Mouse (Mus musculus) liver, embryonic 16.5 days (tissue): ENCODE results near the gene Bmp4. TPM values are rescaled to one million over a fixed set of nuclear protein-coding genes. Genes with fewer than 3 reads are reported as not detected.

Experiments used
- ATAC-seq: fragments of 200-750 bp; cut with Nextera tagmentation; 2 replicates; pipeline ENCODE4 v1.8.0; 2017; ENCODE audit warnings: low read depth, mild to moderate bottlenecking, moderate number of reproducible peaks, moderate library complexity
- H3K27ac ChIP-seq: fragments of 300-500 bp; sonication (generic); 2 replicates; pipeline ENCODE4 v1.5.1; 2014; ENCODE audit warnings: mild to moderate bottlenecking, low read length
- H3K27me3 ChIP-seq: fragments of 300-500 bp; sonication (generic); 2 replicates; pipeline ENCODE4 v1.6.1; 2014; ENCODE audit warnings: low read depth, low read length, mixed read lengths; ENCODE audit not compliant: control insufficient read depth, insufficient read depth
- H3K36me3 ChIP-seq: fragments of 300-500 bp; sonication (generic); 2 replicates; pipeline ENCODE4 v1.6.1; 2014; ENCODE audit warnings: mild to moderate bottlenecking; ENCODE audit not compliant: control insufficient read depth, insufficient read depth
- H3K4me1 ChIP-seq: fragments of 300-500 bp; sonication (generic); 2 replicates; pipeline ENCODE4 v1.6.1; 2014; ENCODE audit warnings: low read depth, low read length, mixed read lengths; ENCODE audit not compliant: control insufficient read depth
- H3K4me2 ChIP-seq: fragments of 300-500 bp; sonication (generic); 2 replicates; pipeline ENCODE4 v1.6.1; 2014; ENCODE audit warnings: low read depth, low read length, mixed read lengths
- H3K4me3 ChIP-seq: fragments of 300-500 bp; sonication (generic); 2 replicates; pipeline ENCODE4 v1.5.1; 2014; ENCODE audit warnings: low read depth, mild to moderate bottlenecking, low read length
- H3K9ac ChIP-seq: fragments of 300-500 bp; sonication (generic); 2 replicates; pipeline ENCODE4 v1.6.1; 2014; ENCODE audit warnings: low read depth, low read length
- H3K9me3 ChIP-seq: fragments of 300-500 bp; sonication (generic); replicated peaks from 2 replicates; pipeline ENCODE4 v1.6.1; 2016; ENCODE audit warnings: low read length; ENCODE audit not compliant: control insufficient read depth
- WGBS: fragments of 180-500 bp; shearing (Covaris S2); extraction: QIAGEN DNeasy Blood & Tissue Kit; methylation state at CpG from one replicate; pipeline ENCODE4 v1.1.7; 2014; ENCODE audit not compliant: insufficient replicate concordance; 5-methylcytosine and 5-hydroxymethylcytosine counted together
- polyA plus RNA-seq: library from polyadenylated mRNA; unstranded; fragments of >200 nt; fragmentation: Nextera tagmentation; extraction: Ambion mirVana; gene quantifications from 2 replicates; pipeline ENCODE4 v1.2.1, GENCODE M21; 2015

Bmp4 gene
- polyA plus RNA-seq, 1 experiment from 2014 or later, result 1.1 TPM

DNA sequence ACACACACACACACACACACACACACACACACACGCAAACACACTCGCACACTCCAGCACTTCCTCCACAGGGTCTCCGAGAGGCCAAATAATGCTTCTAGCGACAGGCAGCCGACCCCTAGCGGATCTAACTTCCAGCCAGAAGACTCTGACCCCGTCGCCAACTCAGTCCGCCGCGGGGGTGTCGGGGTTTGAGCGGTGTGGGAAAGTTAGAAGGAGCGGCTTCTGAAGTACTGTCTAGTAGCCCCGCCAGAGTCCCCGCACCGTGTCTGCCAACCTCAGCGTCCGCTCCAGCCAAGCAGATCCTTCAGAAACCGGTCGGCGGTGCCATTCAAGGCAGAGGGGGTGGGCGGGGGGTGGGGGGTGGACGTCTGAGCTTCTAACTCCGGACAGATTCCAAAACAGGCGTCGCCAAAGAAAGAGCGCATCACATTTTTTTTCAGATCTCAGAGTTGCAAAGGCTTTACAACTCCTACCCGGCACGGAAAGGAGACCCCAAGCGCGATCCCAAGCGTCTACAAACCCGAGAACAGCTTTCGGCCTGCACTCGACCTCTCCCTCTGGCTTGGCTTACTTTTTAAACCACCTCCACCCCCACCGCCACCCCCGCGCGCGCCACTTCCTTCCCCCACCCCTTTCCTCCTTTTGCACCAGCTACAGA, 2.5 kb downstream of the Bmp4 start:
- no peak overlapping the region for H3K27ac ChIP-seq
- H3K9me3 ChIP-seq, result no peaks in the 10 kb centered on the region
- peak overlapping the region; percentile 65 for H3K4me2 ChIP-seq
- WGBS, result under 1% methylated on average over 40 of the region's 41 CpGs
- no peaks in the 10 kb centered on the region; the same call in 1 of the 2 replicates for H3K4me1 ChIP-seq
- H3K9ac ChIP-seq, result 0 out of 2 replicates have a peak overlapping the region, but pooled peaks have one; percentile 12
- H3K36me3 ChIP-seq, result no peaks in the 10 kb centered on the region
- H3K27me3 ChIP-seq, result peaks cover 79% of the 10 kb centered on the region
- H3K4me3 ChIP-seq, result peak overlapping the region; percentile 57
- ATAC-seq, result 0 out of 2 replicates have a peak, but pooled peaks have one; percentile 14

DNA sequence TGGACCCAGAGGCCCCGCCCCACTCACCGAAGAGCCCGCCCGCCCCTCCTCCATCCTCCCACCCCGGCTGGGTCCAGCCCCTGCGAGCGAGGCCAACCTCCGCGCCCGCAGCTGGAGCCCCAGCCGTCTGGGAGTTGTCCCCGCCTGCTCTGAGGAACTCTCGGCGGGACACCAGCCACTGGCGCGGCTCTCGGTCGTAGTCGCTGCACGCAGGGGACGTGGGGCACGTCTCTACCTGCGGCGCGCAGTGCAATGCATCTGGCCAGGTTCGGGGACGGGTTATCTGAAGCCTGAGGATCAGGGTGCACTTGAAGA, 3.2 kb downstream of the Bmp4 start:
- no peaks in the 10 kb centered on the region for H3K36me3 ChIP-seq
- H3K27ac ChIP-seq, result no peak overlapping the region
- no peaks in the 10 kb centered on the region; the same call in 1 of the 2 replicates for H3K4me1 ChIP-seq
- WGBS, result 0% methylated on average over 23 of the region's 27 CpGs
- no peaks in the 10 kb centered on the region for H3K9me3 ChIP-seq
- ATAC-seq, result peak; percentile 90
- H3K4me2 ChIP-seq, result peak overlapping the region; percentile 65
- H3K9ac ChIP-seq, result peak overlapping the region; percentile 41; the same call in 1 of the 2 replicates
- peaks cover 78% of the 10 kb centered on the region for H3K27me3 ChIP-seq
- peak overlapping the region; percentile 57 for H3K4me3 ChIP-seq

GRCm38 (mm10) chr14:46386478-46387356, 3.8 kb downstream of the Bmp4 start:
- Histone ChIP-seq H3K9ac (no peak overlapping the region), H3K4me2 (peak overlapping the region; percentile 65), H3K27ac (no peak overlapping the region), H3K36me3 (no peaks in the 10 kb centered on the region), H3K27me3 (peaks cover 75% of the 10 kb centered on the region), H3K4me3 (peak overlapping the region; percentile 57), H3K4me1 (no peaks in the 10 kb centered on the region; the same call in 1 of the 2 replicates), H3K9me3 (no peaks in the 10 kb centered on the region)
- no peak for ATAC-seq
- 2% methylated on average over 28 of the region's 28 CpGs for WGBS

- peaks cover 74% of the 10 kb centered on the region for H3K27me3 ChIP-seq
- H3K36me3 ChIP-seq, result no peaks in the 10 kb centered on the region
- H3K9ac ChIP-seq, result no peak overlapping the region
- H3K4me1 ChIP-seq, result no peaks in the 10 kb centered on the region; the same call in 1 of the 2 replicates
- H3K9me3 ChIP-seq, result no peaks in the 10 kb centered on the region
- no peak overlapping the region for H3K27ac ChIP-seq
- peak overlapping the region; percentile 65 for H3K4me2 ChIP-seq
- peak overlapping the region; percentile 57 for H3K4me3 ChIP-seq
- no peak for ATAC-seq
- 3% methylated on average over 39 of the region's 39 CpGs for WGBS
Observed at GRCm38 (mm10) chr14:46385701-46386477, 4.6 kb downstream of the Bmp4 start.

DNA sequence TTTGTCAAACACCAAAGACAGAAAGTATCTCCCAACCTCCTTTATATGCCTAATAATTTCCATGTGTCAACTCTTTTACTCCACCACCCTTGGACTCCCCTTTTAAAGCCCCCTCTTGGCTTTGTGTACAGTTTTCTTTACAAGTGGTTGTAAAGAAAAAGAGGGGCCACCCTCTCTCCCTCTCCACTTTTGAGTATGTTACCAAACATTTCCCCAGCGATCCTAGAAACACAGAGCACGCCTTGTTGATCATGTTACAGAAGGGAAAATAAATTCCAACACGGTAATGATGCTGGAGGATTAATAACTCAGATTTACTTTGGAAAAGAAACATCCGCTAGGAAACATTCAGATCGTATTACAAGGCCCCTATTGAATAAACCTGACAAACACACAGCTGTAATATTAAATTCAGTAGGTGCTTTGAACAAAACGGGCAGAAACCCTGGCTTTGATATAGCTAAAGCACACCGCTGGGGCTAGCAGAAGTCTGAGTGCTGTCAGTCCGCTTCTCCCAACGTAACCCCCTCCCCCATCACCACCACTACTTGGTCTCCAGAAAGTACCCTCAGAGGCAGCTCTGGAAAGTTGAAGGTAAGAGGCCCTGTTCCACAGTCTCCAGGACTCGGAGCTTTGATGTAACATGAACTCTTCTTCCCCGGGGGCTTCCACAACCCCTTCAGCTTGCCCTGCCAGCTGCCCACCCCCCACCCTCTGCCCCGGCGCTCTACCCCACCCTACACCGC, 5.3 kb downstream of the Bmp4 start:
- ATAC-seq, result no peak
- no peak overlapping the region for H3K9ac ChIP-seq
- no peak overlapping the region for H3K27ac ChIP-seq

DNA sequence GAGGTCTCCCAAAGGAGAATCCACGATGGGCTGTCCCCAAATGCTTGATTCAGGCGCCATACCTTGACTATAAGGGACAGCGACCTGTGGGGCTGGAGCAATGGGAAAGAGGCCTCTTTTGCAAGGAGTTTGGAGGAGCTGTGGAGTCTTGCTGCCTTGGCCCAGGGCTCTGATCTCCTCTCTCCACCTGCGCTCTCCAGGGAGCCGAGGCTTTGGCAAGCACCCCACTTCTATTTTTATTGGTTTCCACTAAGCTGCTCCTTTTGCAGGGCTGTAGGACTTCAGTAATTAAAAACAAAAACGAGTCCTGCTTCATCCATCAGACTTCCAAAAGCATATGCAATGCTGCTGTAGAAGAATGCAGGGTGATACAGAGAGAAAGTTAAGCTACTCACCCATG, 9.0 kb downstream of the Bmp4 start:
- H3K4me1 ChIP-seq, result no peaks in the 10 kb centered on the region; the same call in 1 of the 2 replicates
- no peaks in the 10 kb centered on the region for H3K9me3 ChIP-seq
- no peaks in the 10 kb centered on the region for H3K36me3 ChIP-seq
- H3K4me2 ChIP-seq, result no peak overlapping the region
- no peak overlapping the region for H3K9ac ChIP-seq
- peaks cover 40% of the 10 kb centered on the region for H3K27me3 ChIP-seq
- no peak overlapping the region for H3K27ac ChIP-seq
- WGBS, result 52% methylated on average over 6 of the region's 6 CpGs
- ATAC-seq, result no peak
- no peak overlapping the region for H3K4me3 ChIP-seq

More for the DNA sequence above, 5.3 kb downstream of the Bmp4 start:
- H3K4me1 ChIP-seq, result no peaks in the 10 kb centered on the region; the same call in 1 of the 2 replicates
- H3K4me2 ChIP-seq, result peak overlapping the region; percentile 65
- H3K27me3 ChIP-seq, result peaks cover 73% of the 10 kb centered on the region
- WGBS, result 26% methylated on average over 14 of the region's 14 CpGs
- no peaks in the 10 kb centered on the region for H3K9me3 ChIP-seq
- peak overlapping the region; percentile 57; the same call in 1 of the 2 replicates for H3K4me3 ChIP-seq
- no peaks in the 10 kb centered on the region for H3K36me3 ChIP-seq

- Histone ChIP-seq H3K4me1 (no peaks in the 10 kb centered on the region; the same call in 1 of the 2 replicates), H3K9ac (no peak overlapping the region), H3K27me3 (peaks cover 29% of the 10 kb centered on the region), H3K4me2 (peak overlapping the region; percentile 53), H3K4me3 (peak overlapping the region; percentile 35), H3K27ac (no peak overlapping the region), H3K9me3 (no peaks in the 10 kb centered on the region), H3K36me3 (no peaks in the 10 kb centered on the region)
- no peak for ATAC-seq
- WGBS, result 9% methylated on average over 31 of the region's 31 CpGs
Observed at GRCm38 (mm10) chr14:46380286-46380721, 10.2 kb downstream of the Bmp4 start.

DNA sequence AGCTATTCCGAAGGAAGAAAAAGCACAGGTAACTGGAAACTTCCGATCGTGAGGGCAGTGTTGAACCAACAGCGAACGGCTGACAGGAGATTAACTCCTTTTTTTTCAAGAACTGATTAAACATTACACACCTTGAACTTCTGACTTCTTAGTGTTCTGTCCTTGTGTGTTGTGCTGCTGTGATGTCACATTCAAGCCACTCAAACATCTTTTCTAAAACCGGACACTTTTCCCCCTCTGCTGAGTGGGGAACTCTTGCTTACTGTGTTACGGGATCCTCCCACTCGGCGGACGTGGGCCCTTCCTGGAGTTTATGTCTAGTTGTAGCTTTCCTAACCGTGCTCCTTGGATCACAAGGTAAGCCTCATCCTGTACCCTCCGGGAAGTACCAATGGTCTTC, 11.2 kb downstream of the Bmp4 start, which contains the start of gene Gm15217:
Gene Gm15217 (plus strand): TSS at position 130 of the 400 bp plus-strand sequence.
- H3K4me3 ChIP-seq, result peak within 1 kb of the TSS; percentile 35
- H3K9me3 ChIP-seq, result no peaks in the 10 kb centered on the region
- no peaks in the 10 kb centered on the region; the same call in 1 of the 2 replicates for H3K4me1 ChIP-seq
- H3K36me3 ChIP-seq, result no peaks in the 10 kb centered on the region
- H3K27ac ChIP-seq, result no peak within 1 kb of the TSS
- peaks cover 21% of the 10 kb centered on the region for H3K27me3 ChIP-seq
- H3K9ac ChIP-seq, result no peak within 1 kb of the TSS
- WGBS, result 67% methylated on average over 12 of the region's 12 CpGs
- H3K4me2 ChIP-seq, result peak within 1 kb of the TSS; percentile 53
- no peak for ATAC-seq
